Mouse (Mus musculus): ENCODE measurements at regions not wholly inside any gene's neighbourhood (a gene's known extent, or its start where the extent isn't known, plus 50 kb on each side); places are given as distances from the start of the nearest gene placed in this dataset.

GRCm38 (mm10) chr1:90412511-90413045 is 190.2 kb upstream of the Cops8 start:
- 48% methylated on average over 9 of the region's 9 CpGs for WGBS
- peaks cover 16% of the 10 kb centered on the region for H3K4me1 ChIP-seq
- no peak overlapping the region for H3K4me2 ChIP-seq
- ATAC-seq (ENCODE audit: borderline replicate concordance, extremely low read depth, low FRiP score, low TSS enrichment) = no peak
- peak overlapping the region; percentile 30; the same call in 1 of the 2 replicates for H3K27ac ChIP-seq
- no peak overlapping the region for H3K4me3 ChIP-seq
- H3K9me3 ChIP-seq = no peaks in the 10 kb centered on the region
- no peak overlapping the region for H3K9ac ChIP-seq
- no peaks in the 10 kb centered on the region for H3K36me3 ChIP-seq
- no peaks in the 10 kb centered on the region for H3K27me3 ChIP-seq

DNA sequence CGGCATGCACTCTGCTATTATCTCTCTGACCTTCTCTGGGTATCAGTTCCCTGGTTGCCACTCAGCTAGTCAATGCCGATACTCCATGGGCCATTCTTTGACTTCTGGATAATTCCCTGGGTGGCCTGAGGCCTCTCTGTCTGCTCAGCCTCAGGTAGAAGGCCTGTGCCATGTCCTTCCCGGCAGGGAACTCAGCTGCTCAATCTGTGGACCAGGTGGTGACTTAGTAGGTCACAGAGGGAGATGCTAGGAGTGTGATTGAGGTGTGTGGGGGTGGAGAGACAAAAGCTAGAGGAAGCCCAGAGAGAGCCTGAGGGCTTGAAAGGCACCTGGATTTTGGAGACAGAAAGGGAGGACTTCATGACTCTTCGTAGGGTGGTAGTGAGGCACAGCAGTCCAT is 188.0 kb upstream of the Cops8 start:
- no peak overlapping the region for H3K4me2 ChIP-seq
- H3K4me3 ChIP-seq = no peak overlapping the region
- H3K9me3 ChIP-seq = no peaks in the 10 kb centered on the region
- 91% methylated on average over 4 of the region's 4 CpGs for whole genome bisulfite sequencing
- ATAC-seq (ENCODE audit: borderline replicate concordance, extremely low read depth, low FRiP score, low TSS enrichment) = no peak
- no peaks in the 10 kb centered on the region for H3K27me3 ChIP-seq
- H3K9ac ChIP-seq = no peak overlapping the region
- peaks cover 2% of the 10 kb centered on the region; the same call in 1 of the 2 replicates for H3K4me1 ChIP-seq
- no peak overlapping the region for H3K27ac ChIP-seq
- no peaks in the 10 kb centered on the region for H3K36me3 ChIP-seq

DNA sequence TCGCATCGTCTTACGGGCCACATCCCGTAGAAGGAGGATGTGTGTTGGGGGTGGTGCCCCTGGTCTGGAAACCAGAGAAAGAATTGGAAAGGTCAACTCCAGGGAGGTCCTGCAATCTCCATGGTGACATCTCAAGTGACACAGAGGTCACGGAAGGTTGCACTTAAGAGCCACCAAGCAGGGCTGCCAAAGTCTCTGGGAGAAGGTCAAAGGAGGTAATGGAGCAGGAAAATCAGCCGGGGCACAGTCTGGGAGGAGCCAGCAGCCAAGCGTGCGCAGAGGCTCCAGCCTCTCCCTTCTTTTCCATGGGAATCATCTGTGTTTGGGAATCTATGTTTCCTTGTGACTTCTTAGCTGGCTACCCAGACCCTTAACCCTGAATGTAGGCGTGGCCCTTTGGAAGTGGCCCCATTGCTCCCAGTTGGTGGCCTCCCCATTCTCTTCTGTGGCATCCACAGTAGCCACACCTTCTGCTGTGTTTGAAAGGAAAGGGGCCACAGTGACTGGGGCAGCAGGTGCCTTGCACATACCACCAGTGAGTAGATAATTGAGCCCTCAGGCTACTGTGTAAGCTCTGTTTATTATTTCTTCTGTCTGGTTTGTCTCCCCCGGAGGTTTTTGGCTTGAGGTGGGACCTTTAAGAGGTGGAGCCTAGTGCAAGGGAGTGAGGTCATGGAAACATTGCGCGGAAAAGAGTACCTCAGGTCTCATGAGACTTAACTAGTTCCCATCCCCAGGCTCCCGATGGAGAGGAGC is 178.5 kb upstream of the Cops8 start:
- ATAC-seq (ENCODE audit: borderline replicate concordance, extremely low read depth, low FRiP score, low TSS enrichment) = no peak
- Histone ChIP-seq H3K4me2 (no peak overlapping the region), H3K36me3 (no peaks in the 10 kb centered on the region), H3K27ac (no peak overlapping the region), H3K4me1 (no peaks in the 10 kb centered on the region), H3K27me3 (no peaks in the 10 kb centered on the region), H3K9me3 (no peaks in the 10 kb centered on the region), H3K9ac (no peak overlapping the region), H3K4me3 (no peak overlapping the region)
- WGBS = 26% methylated on average over 13 of the region's 13 CpGs

DNA sequence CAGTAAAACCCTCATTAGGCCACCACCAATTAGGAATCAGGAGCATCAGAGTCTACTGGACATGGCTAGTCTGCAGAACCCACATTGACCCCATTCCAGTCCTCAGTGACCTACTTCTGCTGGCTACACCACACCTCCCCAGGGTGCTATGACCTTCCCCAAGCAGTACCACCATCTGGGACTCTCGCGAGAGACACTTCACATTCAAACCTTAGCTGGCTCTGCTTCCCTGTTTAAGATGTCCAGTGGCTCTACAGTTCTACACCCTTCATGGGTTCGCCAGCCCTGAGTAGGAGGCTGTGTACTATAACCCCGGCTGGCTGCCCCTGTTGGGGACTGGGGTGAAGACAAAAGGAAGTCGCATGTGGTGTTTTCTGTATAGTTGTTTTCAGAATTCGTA is 174.4 kb upstream of the Cops8 start:
- no peak for ATAC-seq (ENCODE audit: borderline replicate concordance, extremely low read depth, low FRiP score, low TSS enrichment)
- Histone ChIP-seq H3K36me3 (no peaks in the 10 kb centered on the region), H3K9me3 (no peaks in the 10 kb centered on the region), H3K27me3 (no peaks in the 10 kb centered on the region), H3K27ac (no peak overlapping the region), H3K9ac (no peak overlapping the region), H3K4me3 (no peak overlapping the region), H3K4me1 (no peaks in the 10 kb centered on the region), H3K4me2 (no peak overlapping the region)
- WGBS = 90% methylated on average over 6 of the region's 6 CpGs

- H3K27ac ChIP-seq = no peak overlapping the region
- ATAC-seq (ENCODE audit: borderline replicate concordance, extremely low read depth, low FRiP score, low TSS enrichment) = no peak
Measured at GRCm38 (mm10) chr1:90428774-90429173, 174.0 kb upstream of the Cops8 start.

DNA sequence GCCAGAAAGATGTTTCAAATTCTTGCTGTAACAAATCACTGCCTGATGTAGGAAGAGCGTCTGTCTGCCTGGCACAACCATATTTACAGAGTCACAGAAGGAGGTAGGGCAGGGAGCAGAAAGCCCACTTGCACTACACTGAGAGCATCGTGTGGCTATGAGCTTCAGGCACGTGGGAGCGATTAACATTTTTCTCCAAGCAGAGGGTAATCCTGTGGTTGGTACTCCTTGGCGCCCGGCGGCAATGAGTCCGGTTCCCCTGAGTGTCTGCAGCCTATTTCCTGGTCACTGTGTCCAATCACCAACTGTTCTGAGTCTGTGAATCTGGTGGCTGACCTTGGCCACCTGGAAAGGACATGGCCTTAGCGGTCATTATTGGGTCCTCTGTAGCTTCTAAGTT is 172.3 kb upstream of the Cops8 start:
- Histone ChIP-seq H3K4me3 (no peak overlapping the region), H3K4me1 (no peaks in the 10 kb centered on the region), H3K27ac (no peak overlapping the region), H3K9me3 (no peaks in the 10 kb centered on the region), H3K36me3 (no peaks in the 10 kb centered on the region), H3K27me3 (no peaks in the 10 kb centered on the region), H3K9ac (no peak overlapping the region), H3K4me2 (no peak overlapping the region)
- WGBS = 89% methylated on average over 9 of the region's 9 CpGs
- no peak for ATAC-seq (ENCODE audit: borderline replicate concordance, extremely low read depth, low FRiP score, low TSS enrichment)

More at GRCm38 (mm10) chr1:90428774-90429173, 174.0 kb upstream of the Cops8 start:
- H3K4me2 ChIP-seq = no peak overlapping the region
- H3K4me1 ChIP-seq = no peaks in the 10 kb centered on the region
- WGBS = 66% methylated on average over 7 of the region's 7 CpGs
- H3K36me3 ChIP-seq = no peaks in the 10 kb centered on the region
- H3K9me3 ChIP-seq = no peaks in the 10 kb centered on the region
- H3K9ac ChIP-seq = no peak overlapping the region
- H3K4me3 ChIP-seq = no peak overlapping the region
- no peaks in the 10 kb centered on the region for H3K27me3 ChIP-seq

GRCm38 (mm10) chr1:90431783-90432182 is 171.0 kb upstream of the Cops8 start:
- Histone ChIP-seq H3K36me3 (no peaks in the 10 kb centered on the region), H3K4me1 (no peaks in the 10 kb centered on the region), H3K9me3 (no peaks in the 10 kb centered on the region), H3K4me2 (no peak overlapping the region), H3K27me3 (no peaks in the 10 kb centered on the region), H3K4me3 (no peak overlapping the region), H3K9ac (no peak overlapping the region), H3K27ac (no peak overlapping the region)
- ATAC-seq (ENCODE audit: borderline replicate concordance, extremely low read depth, low FRiP score, low TSS enrichment) = no peak
- 47% methylated on average over 6 of the region's 6 CpGs for WGBS

DNA sequence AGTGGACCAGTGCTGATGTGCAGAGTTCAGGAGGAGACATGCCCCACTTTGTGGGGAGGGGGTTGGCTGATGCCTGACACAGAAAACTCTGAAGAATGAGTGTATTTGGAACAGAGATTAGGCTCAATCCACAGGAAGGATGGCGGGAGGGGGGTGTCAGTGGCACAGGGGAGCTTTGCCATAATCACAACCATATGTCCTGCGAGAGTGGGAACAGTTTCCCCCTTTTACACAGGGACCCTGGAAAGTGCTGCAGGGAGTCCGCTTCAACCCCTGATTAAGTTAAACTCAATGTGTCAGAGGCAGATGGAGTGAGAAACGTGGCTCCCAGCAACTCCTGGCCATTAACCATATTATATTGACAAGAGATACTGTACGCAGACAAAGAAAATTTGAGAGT is 168.9 kb upstream of the Cops8 start:
- ATAC-seq (ENCODE audit: borderline replicate concordance, extremely low read depth, low FRiP score, low TSS enrichment) = no peak
- no peaks in the 10 kb centered on the region for H3K27me3 ChIP-seq
- WGBS = 69% methylated on average over 5 of the region's 5 CpGs
- H3K9me3 ChIP-seq = no peaks in the 10 kb centered on the region
- no peak overlapping the region for H3K27ac ChIP-seq
- H3K4me1 ChIP-seq = no peaks in the 10 kb centered on the region
- H3K36me3 ChIP-seq = no peaks in the 10 kb centered on the region
- H3K9ac ChIP-seq = no peak overlapping the region
- no peak overlapping the region for H3K4me3 ChIP-seq
- no peak overlapping the region for H3K4me2 ChIP-seq

GRCm38 (mm10) chr1:90440638-90441037 is 162.1 kb upstream of the Cops8 start:
- Histone ChIP-seq H3K9ac (no peak overlapping the region), H3K4me3 (no peak overlapping the region), H3K4me1 (peaks cover 9% of the 10 kb centered on the region; the same call in 1 of the 2 replicates), H3K9me3 (no peaks in the 10 kb centered on the region), H3K27me3 (0 out of 2 replicates have a peak, but pooled peaks cover 5% of the 10 kb centered on the region), H3K4me2 (no peak overlapping the region), H3K36me3 (no peaks in the 10 kb centered on the region), H3K27ac (no peak overlapping the region)
- 16% methylated on average over 1 of the region's 1 CpGs for WGBS
- ATAC-seq (ENCODE audit: borderline replicate concordance, extremely low read depth, low FRiP score, low TSS enrichment) = no peak

- H3K4me2 ChIP-seq = no peak overlapping the region
- H3K27me3 ChIP-seq = 0 out of 2 replicates have a peak, but pooled peaks cover 5% of the 10 kb centered on the region
- no peak overlapping the region for H3K4me3 ChIP-seq
- 59% methylated on average over 10 of the region's 10 CpGs for WGBS
- no peak overlapping the region for H3K9ac ChIP-seq
- no peak overlapping the region for H3K27ac ChIP-seq
- no peak for ATAC-seq (ENCODE audit: borderline replicate concordance, extremely low read depth, low FRiP score, low TSS enrichment)
- H3K36me3 ChIP-seq = no peaks in the 10 kb centered on the region
- H3K4me1 ChIP-seq = peaks cover 9% of the 10 kb centered on the region; the same call in 1 of the 2 replicates
- no peaks in the 10 kb centered on the region for H3K9me3 ChIP-seq
Measured at GRCm38 (mm10) chr1:90441134-90441868, 161.5 kb upstream of the Cops8 start.

DNA sequence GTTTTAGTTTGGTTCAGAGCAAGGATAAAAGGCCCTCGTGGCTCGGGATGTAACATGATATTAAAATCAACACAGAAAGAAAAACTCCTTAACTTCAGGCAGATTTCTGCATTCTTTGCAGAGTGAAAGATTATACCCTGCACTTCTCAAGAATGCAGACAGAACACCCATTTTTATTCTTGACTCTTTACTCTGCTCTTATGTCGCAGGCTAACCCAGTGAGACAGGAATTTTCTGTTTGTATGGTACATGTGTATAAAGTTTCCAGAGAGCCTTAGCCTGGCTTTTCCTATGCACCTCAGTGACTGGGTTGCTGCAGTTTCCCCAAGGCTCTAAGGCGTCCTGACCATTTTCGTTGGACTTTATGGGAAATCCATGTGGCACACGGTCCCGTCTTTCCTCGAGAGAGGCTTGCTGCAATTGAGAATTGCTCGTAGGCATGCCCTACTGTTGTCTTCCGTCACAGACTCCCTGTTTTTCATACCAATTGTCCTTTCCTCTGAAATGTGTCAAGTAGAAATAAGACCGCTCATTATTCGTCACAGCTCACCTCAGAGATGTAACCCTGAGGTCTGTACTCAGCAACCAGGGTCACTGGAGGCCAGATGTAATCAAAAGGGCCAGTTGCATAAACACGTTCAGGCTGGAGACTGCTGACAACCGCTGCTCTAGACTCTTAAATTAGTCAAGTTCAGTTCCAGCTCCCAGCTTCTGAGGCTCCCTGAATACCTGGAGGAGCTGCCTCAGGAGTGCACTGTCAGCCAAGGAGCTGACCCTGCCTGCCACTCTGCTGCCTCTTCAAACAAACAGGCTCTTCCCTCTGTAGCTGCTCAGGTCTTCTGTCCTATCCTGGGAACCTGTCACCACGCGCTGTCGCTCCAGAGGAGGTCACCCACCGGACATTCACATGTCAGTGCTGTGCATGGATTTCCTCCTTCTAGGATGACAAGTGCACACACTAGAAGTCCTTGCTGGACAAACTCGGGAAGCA is 160.2 kb upstream of the Cops8 start:
- no peak for ATAC-seq (ENCODE audit: borderline replicate concordance, extremely low read depth, low FRiP score, low TSS enrichment)
- no peak overlapping the region for H3K9ac ChIP-seq

More for the DNA sequence above, 160.2 kb upstream of the Cops8 start:
- H3K4me2 ChIP-seq = no peak overlapping the region
- H3K9me3 ChIP-seq = no peaks in the 10 kb centered on the region
- H3K4me3 ChIP-seq = no peak overlapping the region
- WGBS = 21% methylated on average over 19 of the region's 19 CpGs
- no peak overlapping the region for H3K27ac ChIP-seq
- H3K27me3 ChIP-seq = 0 out of 2 replicates have a peak, but pooled peaks cover 5% of the 10 kb centered on the region
- H3K36me3 ChIP-seq = no peaks in the 10 kb centered on the region
- H3K4me1 ChIP-seq = peaks cover 9% of the 10 kb centered on the region; the same call in 1 of the 2 replicates

Data from lung, embryonic 15.5 days (tissue).